Mouse (Mus musculus) layer of hippocampus, adult 9-11 months (tissue): Measurements from ENCODE around the gene Ndrg3.
A peak's percentile ranks its signal among the peaks of the same experiment; 100 is the strongest.
"Not testable (repeated sequence)": the region's sequence is repeated elsewhere in the genome, so short reads cannot be mapped to it uniquely, and the experiment has no call there.

Source experiments
- DNase-seq: peaks from one replicate; pipeline ENCODE4 v3.0.0; 2022

The Ndrg3 gene

GRCm38 (mm10) chr2:156996576-156996975, 4.7 kb upstream of the Ndrg3 start:
- DNase-seq = no peak

GRCm38 (mm10) chr2:156990727-156991431, 977 bp downstream of the Ndrg3 start:
- no peak for DNase-seq

GRCm38 (mm10) chr2:156987316-156987715, 4.5 kb downstream of the Ndrg3 start:
- DNase-seq = no peak

- DNase-seq = peak; percentile 55
These were observed 9.0 kb downstream of the Ndrg3 start for GRCm38 (mm10) chr2:156982864-156983263.

GRCm38 (mm10) chr2:156981291-156981690, 10.6 kb downstream of the Ndrg3 start:
- DNase-seq = no peak

- no peak for DNase-seq
These were observed 11.8 kb downstream of the Ndrg3 start for GRCm38 (mm10) chr2:156980059-156980458.

- DNase-seq = no peak
These were observed 15.1 kb downstream of the Ndrg3 start for GRCm38 (mm10) chr2:156976711-156977110.

GRCm38 (mm10) chr2:156974967-156975366, 16.9 kb downstream of the Ndrg3 start:
- DNase-seq = no peak

- peak; percentile 59 for DNase-seq
These were observed 18.3 kb downstream of the Ndrg3 start for GRCm38 (mm10) chr2:156973316-156974100.

- DNase-seq = no peak
These were observed 21.6 kb downstream of the Ndrg3 start for GRCm38 (mm10) chr2:156970253-156970652.

- no peak for DNase-seq
These were observed 23.4 kb downstream of the Ndrg3 start for GRCm38 (mm10) chr2:156968501-156968900.

- no peak for DNase-seq
These were observed 24.5 kb downstream of the Ndrg3 start for GRCm38 (mm10) chr2:156967388-156967787.

GRCm38 (mm10) chr2:156963891-156964290, 28.0 kb downstream of the Ndrg3 start:
- DNase-seq = no peak

GRCm38 (mm10) chr2:156958496-156959252, 33.2 kb downstream of the Ndrg3 start:
- DNase-seq = no peak

- no peak for DNase-seq
These were observed 34.8 kb downstream of the Ndrg3 start for GRCm38 (mm10) chr2:156957035-156957434.

GRCm38 (mm10) chr2:156956306-156956705, 35.5 kb downstream of the Ndrg3 start:
- DNase-seq = no peak

- DNase-seq = no peak
These were observed 37.4 kb downstream of the Ndrg3 start for GRCm38 (mm10) chr2:156954463-156954862.

GRCm38 (mm10) chr2:156951301-156952094, 40.4 kb downstream of the Ndrg3 start:
- DNase-seq = no peak

GRCm38 (mm10) chr2:156950816-156951215, 41.0 kb downstream of the Ndrg3 start:
- DNase-seq = no peak

GRCm38 (mm10) chr2:156941523-156941922, 50.3 kb downstream of the Ndrg3 start:
- DNase-seq = not testable (repeated sequence)

- DNase-seq = not testable (repeated sequence)
These were observed 51.9 kb downstream of the Ndrg3 start for GRCm38 (mm10) chr2:156939926-156940325.

GRCm38 (mm10) chr2:156937795-156938194, 54.1 kb downstream of the Ndrg3 start:
- peak; percentile 80 for DNase-seq

- DNase-seq = no peak
These were observed 56.9 kb downstream of the Ndrg3 start for GRCm38 (mm10) chr2:156935005-156935404.
